Mouse (Mus musculus): ENCODE results near the gene Ccdc33.

- TF ChIP-seq CTCF (IDR thresholded peaks at IDR 0.05; ENCODE audit: borderline replicate concordance, insufficient read depth, low read depth, low read length) (no peak), POLR2A (IDR thresholded peaks at IDR 0.05; ENCODE audit: borderline replicate concordance, insufficient read depth, low read length) (no peak)
Observed at GRCm38 (mm10) chr9:58005753-58006461, 112.7 kb downstream of the Ccdc33 start, which contains the start of gene Cyp11a1.

Data from cerebellum, adult 2 months (tissue).